Mouse (Mus musculus): ENCODE results near the gene Dync2li1. TPM values are rescaled to one million over a fixed set of nuclear protein-coding genes. Genes with fewer than 3 reads are reported as not detected.

Gene Dync2li1
- polyA plus RNA-seq, 1 experiment from 2014 or later = 36.1 TPM

DNA sequence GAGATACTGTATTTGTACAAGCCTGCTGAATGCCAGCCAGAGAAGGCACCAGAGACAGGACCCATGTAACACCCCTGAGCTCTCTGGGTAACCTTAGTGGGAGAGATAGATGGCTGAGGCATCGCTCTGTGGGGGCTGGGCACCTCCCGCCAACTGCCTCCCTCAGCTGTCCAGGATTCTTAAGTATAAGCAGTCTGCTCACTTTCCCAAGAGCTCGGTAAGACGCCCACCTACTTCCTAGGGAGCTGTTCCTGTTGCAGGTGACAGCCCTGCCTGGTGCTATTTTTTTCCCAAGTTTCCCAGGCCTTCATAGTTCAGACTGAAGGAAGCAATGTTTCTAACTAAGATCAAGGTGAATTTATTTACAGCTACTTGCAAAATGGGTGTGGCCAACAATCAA, 48.9 kb downstream of the Dync2li1 start:
- H3K4me3 ChIP-seq = no peak overlapping the region
- H3K9me3 ChIP-seq = no peaks in the 10 kb centered on the region
- H3K4me2 ChIP-seq (replicated peaks) = no peak overlapping the region
- no peak overlapping the region for H3K27ac ChIP-seq (replicated peaks)
- ATAC-seq (replicated peaks) = no peak
- H3K9ac ChIP-seq (replicated peaks) = no peak overlapping the region
- peaks cover 17% of the 10 kb centered on the region for H3K27me3 ChIP-seq
- H3K4me1 ChIP-seq = peaks cover 10% of the 10 kb centered on the region
- 60% methylated on average over 4 of the region's 4 CpGs for WGBS
- H3K36me3 ChIP-seq = no peaks in the 10 kb centered on the region

DNA sequence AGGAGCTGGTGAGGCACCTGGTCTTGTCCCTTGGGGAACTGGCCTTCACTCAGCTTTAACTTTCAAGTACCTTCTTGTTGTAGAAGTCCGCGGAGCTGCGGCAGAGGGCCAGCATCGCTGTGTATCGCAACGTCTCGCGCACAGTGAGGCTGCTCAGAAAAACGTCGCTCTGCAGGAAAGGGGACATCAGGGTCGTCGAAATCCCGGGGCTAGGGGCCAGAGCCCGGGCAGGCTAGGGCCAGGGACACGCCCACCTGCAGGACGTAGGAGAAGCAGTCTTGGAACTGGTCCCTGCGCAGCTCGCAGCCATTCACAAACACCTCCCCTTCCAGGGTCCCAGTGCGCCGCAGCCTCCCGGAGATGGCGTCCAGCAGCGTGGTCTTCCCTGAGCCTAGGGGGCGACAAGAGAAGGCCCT, 49.7 kb downstream of the Dync2li1 start, which contains the start of gene Abcg8:
Gene Abcg8 (plus strand): TSS at position 352 of the 416 bp plus-strand sequence.
- Histone ChIP-seq H3K9me3 (no peaks in the 10 kb centered on the region), H3K4me2 (replicated peaks) (peak within 1 kb of the TSS; percentile 52), H3K4me3 (peak within 1 kb of the TSS; percentile 35), H3K36me3 (no peaks in the 10 kb centered on the region), H3K9ac (replicated peaks) (0 out of 2 replicates have a peak within 1 kb of the TSS, but pooled peaks have one; percentile 11), H3K27ac (replicated peaks) (no peak within 1 kb of the TSS), H3K4me1 (peaks cover 10% of the 10 kb centered on the region), H3K27me3 (peaks cover 17% of the 10 kb centered on the region)
- ATAC-seq (replicated peaks) = peak; percentile 63; the same call in 1 of the 2 replicates
- 4% methylated on average over 24 of the region's 24 CpGs for WGBS

GRCm38 (mm10) chr17:84677595-84677994, 51.3 kb downstream of the Dync2li1 start:
- no peak for ATAC-seq (replicated peaks)
- Histone ChIP-seq H3K4me2 (replicated peaks) (no peak overlapping the region), H3K36me3 (no peaks in the 10 kb centered on the region), H3K27me3 (peaks cover 17% of the 10 kb centered on the region), H3K27ac (replicated peaks) (no peak overlapping the region), H3K4me1 (peaks cover 10% of the 10 kb centered on the region), H3K4me3 (no peak overlapping the region), H3K9ac (replicated peaks) (no peak overlapping the region), H3K9me3 (no peaks in the 10 kb centered on the region)
- 92% methylated on average over 11 of the region's 11 CpGs for WGBS

- Histone ChIP-seq H3K36me3 (no peaks in the 10 kb centered on the region), H3K4me1 (no peaks in the 10 kb centered on the region), H3K4me2 (replicated peaks) (no peak overlapping the region), H3K9me3 (no peaks in the 10 kb centered on the region), H3K27me3 (no peaks in the 10 kb centered on the region), H3K9ac (replicated peaks) (no peak overlapping the region), H3K27ac (replicated peaks) (no peak overlapping the region), H3K4me3 (no peak overlapping the region)
- 66% methylated on average over 3 of the region's 3 CpGs for WGBS
- no peak for ATAC-seq (replicated peaks)
These were observed 55.4 kb downstream of the Dync2li1 start for GRCm38 (mm10) chr17:84681670-84682069.

GRCm38 (mm10) chr17:84682734-84683717, 56.7 kb downstream of the Dync2li1 start, which contains the start of gene Abcg5:
Gene Abcg5 (minus strand): TSS chr17:84683011.
- WGBS = 85% methylated on average over 18 of the region's 18 CpGs
- ATAC-seq (replicated peaks) = no peak
- H3K36me3 ChIP-seq = no peaks in the 10 kb centered on the region

GRCm38 (mm10) chr17:84684284-84684683, 58.0 kb downstream of the Dync2li1 start:
- no peaks in the 10 kb centered on the region for H3K4me1 ChIP-seq
- no peaks in the 10 kb centered on the region for H3K27me3 ChIP-seq
- H3K4me3 ChIP-seq = no peak overlapping the region
- no peaks in the 10 kb centered on the region for H3K36me3 ChIP-seq
- no peaks in the 10 kb centered on the region for H3K9me3 ChIP-seq
- ATAC-seq (replicated peaks) = no peak
- no peak overlapping the region for H3K4me2 ChIP-seq (replicated peaks)
- no peak overlapping the region for H3K9ac ChIP-seq (replicated peaks)
- WGBS = 58% methylated on average over 6 of the region's 6 CpGs
- H3K27ac ChIP-seq (replicated peaks) = no peak overlapping the region

More at GRCm38 (mm10) chr17:84682734-84683717, 56.7 kb downstream of the Dync2li1 start, which contains the start of gene Abcg5:
- no peak within 1 kb of the TSS for H3K4me3 ChIP-seq
- no peak within 1 kb of the TSS for H3K27ac ChIP-seq (replicated peaks)
- no peaks in the 10 kb centered on the region for H3K4me1 ChIP-seq
- no peak within 1 kb of the TSS for H3K9ac ChIP-seq (replicated peaks)
- H3K9me3 ChIP-seq = no peaks in the 10 kb centered on the region
- H3K27me3 ChIP-seq = no peaks in the 10 kb centered on the region
- no peak within 1 kb of the TSS for H3K4me2 ChIP-seq (replicated peaks)

DNA sequence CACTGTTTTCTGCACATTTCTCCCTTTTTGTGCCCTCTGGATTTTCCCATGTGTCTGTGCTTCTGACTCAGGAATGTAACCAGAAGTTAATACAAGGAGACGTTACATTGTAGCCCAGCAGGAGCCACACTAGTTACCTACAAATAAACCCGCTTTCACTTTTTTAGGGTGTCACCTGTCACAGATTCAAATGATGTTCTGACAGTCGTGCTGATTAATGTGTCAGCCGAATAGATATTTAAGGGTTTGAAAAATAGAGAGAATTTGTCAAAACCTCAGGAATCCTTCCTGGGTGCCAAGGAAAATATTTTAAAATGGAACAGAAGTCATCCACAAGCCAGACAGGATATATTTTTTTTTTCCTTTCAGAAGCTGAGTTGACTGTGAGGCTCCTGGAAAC, 59.0 kb downstream of the Dync2li1 start:
- Histone ChIP-seq H3K9me3 (no peaks in the 10 kb centered on the region), H3K4me1 (no peaks in the 10 kb centered on the region), H3K36me3 (no peaks in the 10 kb centered on the region), H3K9ac (replicated peaks) (no peak overlapping the region), H3K27me3 (no peaks in the 10 kb centered on the region), H3K4me2 (replicated peaks) (no peak overlapping the region), H3K4me3 (no peak overlapping the region), H3K27ac (replicated peaks) (no peak overlapping the region)
- WGBS = 82% methylated on average over 4 of the region's 4 CpGs
- ATAC-seq (replicated peaks) = no peak

DNA sequence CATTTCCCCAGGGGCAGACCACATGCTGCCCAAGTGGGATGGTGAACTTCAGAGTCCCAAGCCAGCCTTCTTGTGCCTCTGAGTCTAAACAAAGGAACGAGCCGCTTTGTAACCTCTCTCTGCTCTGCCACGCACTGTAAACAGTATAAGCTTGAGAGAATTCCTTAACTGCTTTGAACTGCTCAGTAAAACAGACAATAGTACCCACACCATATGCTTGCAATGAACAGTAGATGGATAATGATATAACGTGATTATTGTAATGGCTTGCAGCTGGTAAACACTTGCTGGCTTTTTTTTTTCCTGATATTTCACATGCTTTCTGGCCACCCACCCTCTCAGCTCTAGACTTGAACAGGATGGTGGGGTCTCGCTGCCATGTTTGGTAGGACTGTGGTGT, 61.7 kb downstream of the Dync2li1 start:
- 67% methylated on average over 5 of the region's 5 CpGs for WGBS
- Histone ChIP-seq H3K27me3 (no peaks in the 10 kb centered on the region), H3K9ac (replicated peaks) (no peak overlapping the region), H3K4me3 (no peak overlapping the region), H3K9me3 (no peaks in the 10 kb centered on the region), H3K4me1 (no peaks in the 10 kb centered on the region), H3K36me3 (no peaks in the 10 kb centered on the region), H3K4me2 (replicated peaks) (no peak overlapping the region), H3K27ac (replicated peaks) (no peak overlapping the region)
- no peak for ATAC-seq (replicated peaks)

DNA sequence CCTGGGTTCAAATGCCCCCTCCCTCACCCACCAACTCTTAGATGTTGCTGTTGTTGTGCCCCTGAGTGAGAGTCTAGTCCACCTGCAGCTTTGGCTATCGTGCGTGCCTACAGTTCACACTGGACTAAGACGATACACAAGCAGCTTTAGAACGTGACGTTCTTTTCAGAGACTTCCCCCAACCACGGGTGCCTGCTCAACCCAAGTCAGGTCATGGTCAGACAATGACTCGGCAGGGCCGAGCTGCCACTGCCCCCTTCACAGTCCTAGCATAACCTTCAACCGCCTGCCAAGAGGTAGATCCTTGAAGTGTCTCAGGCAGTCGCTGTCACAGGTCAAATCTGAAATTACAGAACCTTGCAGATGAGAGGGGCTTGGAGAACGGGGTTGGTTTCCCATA, 62.5 kb downstream of the Dync2li1 start:
- H3K4me3 ChIP-seq = no peak overlapping the region
- no peak for ATAC-seq (replicated peaks)
- no peak overlapping the region for H3K4me2 ChIP-seq (replicated peaks)
- no peaks in the 10 kb centered on the region for H3K36me3 ChIP-seq
- no peaks in the 10 kb centered on the region for H3K9me3 ChIP-seq
- H3K9ac ChIP-seq (replicated peaks) = no peak overlapping the region
- no peaks in the 10 kb centered on the region for H3K4me1 ChIP-seq
- H3K27ac ChIP-seq (replicated peaks) = no peak overlapping the region
- 91% methylated on average over 11 of the region's 11 CpGs for WGBS
- H3K27me3 ChIP-seq = no peaks in the 10 kb centered on the region

- Histone ChIP-seq H3K9ac (replicated peaks) (no peak overlapping the region), H3K4me2 (replicated peaks) (no peak overlapping the region), H3K27me3 (no peaks in the 10 kb centered on the region), H3K4me1 (no peaks in the 10 kb centered on the region), H3K4me3 (no peak overlapping the region), H3K27ac (replicated peaks) (no peak overlapping the region), H3K36me3 (no peaks in the 10 kb centered on the region), H3K9me3 (no peaks in the 10 kb centered on the region)
- no peak for ATAC-seq (replicated peaks)
- 86% methylated on average over 5 of the region's 5 CpGs for WGBS
These were observed 63.0 kb downstream of the Dync2li1 start for GRCm38 (mm10) chr17:84689316-84689715.

GRCm38 (mm10) chr17:84690111-84690510, 63.8 kb downstream of the Dync2li1 start:
- no peak overlapping the region for H3K4me2 ChIP-seq (replicated peaks)
- no peak overlapping the region for H3K4me3 ChIP-seq
- H3K9me3 ChIP-seq = no peaks in the 10 kb centered on the region
- H3K4me1 ChIP-seq = no peaks in the 10 kb centered on the region
- ATAC-seq (replicated peaks) = no peak
- 91% methylated on average over 5 of the region's 5 CpGs for WGBS
- H3K27ac ChIP-seq (replicated peaks) = no peak overlapping the region
- no peak overlapping the region for H3K9ac ChIP-seq (replicated peaks)
- H3K27me3 ChIP-seq = no peaks in the 10 kb centered on the region
- no peaks in the 10 kb centered on the region for H3K36me3 ChIP-seq

- no peaks in the 10 kb centered on the region for H3K4me1 ChIP-seq
- no peaks in the 10 kb centered on the region for H3K27me3 ChIP-seq
- no peak for ATAC-seq (replicated peaks)
- no peak overlapping the region for H3K9ac ChIP-seq (replicated peaks)
- no peaks in the 10 kb centered on the region for H3K9me3 ChIP-seq
- no peaks in the 10 kb centered on the region for H3K36me3 ChIP-seq
- H3K4me2 ChIP-seq (replicated peaks) = no peak overlapping the region
- H3K4me3 ChIP-seq = no peak overlapping the region
- WGBS = 85% methylated on average over 2 of the region's 2 CpGs
- no peak overlapping the region for H3K27ac ChIP-seq (replicated peaks)
These were observed 67.4 kb downstream of the Dync2li1 start for GRCm38 (mm10) chr17:84693741-84694140.

Measured in forebrain, embryonic 15.5 days (tissue).